Mouse (Mus musculus) myocyte (in vitro differentiated cells): Measurements from ENCODE around the gene Olfr767. TPM values are rescaled to one million over a fixed set of nuclear protein-coding genes. Genes with fewer than 3 reads are reported as not detected.

ENCODE experiments used
- polyA plus RNA-seq: library from polyadenylated mRNA; unstranded; fragments of >200 nt; fragmentation: generic; extraction: Trizol; gene quantifications from one replicate; pipeline ENCODE4 v1.2.1, GENCODE M21; 2012; ENCODE audit warnings: missing spikeins

Gene Olfr767
- polyA plus RNA-seq, 1 experiment: 0.04 TPM

Other genes with a start within 250 kb of the Olfr767 start
- gene Gdf11, start 191.2 kb downstream of the Olfr767 start, polyA plus RNA-seq: 17.9 TPM
- 2,403 TPM for gene Cd63, start 181.9 kb downstream of the Olfr767 start, polyA plus RNA-seq
- 63.3 TPM for gene Rdh5, start 160.0 kb downstream of the Olfr767 start, polyA plus RNA-seq
- 238 TPM for gene Bloc1s1, start 158.9 kb downstream of the Olfr767 start, polyA plus RNA-seq
- 635 TPM for gene Itga7, start 149.1 kb downstream of the Olfr767 start, polyA plus RNA-seq
- 0.71 TPM for gene Mettl7b, start 121.9 kb downstream of the Olfr767 start, polyA plus RNA-seq
- not detected for gene Olfr9, start 93.5 kb downstream of the Olfr767 start, polyA plus RNA-seq
- 0.05 TPM for gene Olfr763, start 72.1 kb downstream of the Olfr767 start, polyA plus RNA-seq
- gene Olfr764-ps1, start 43.0 kb downstream of the Olfr767 start, polyA plus RNA-seq: 0.01 TPM
- not detected for gene Olfr765, start 32.9 kb downstream of the Olfr767 start, polyA plus RNA-seq
- not detected for gene Olfr766-ps1, start 13.9 kb downstream of the Olfr767 start, polyA plus RNA-seq
- gene Olfr768, start 16.5 kb upstream of the Olfr767 start, polyA plus RNA-seq: 0.01 TPM
- 0.04 TPM for gene Olfr769, start 35.0 kb upstream of the Olfr767 start, polyA plus RNA-seq
- gene Olfr770, start 56.1 kb upstream of the Olfr767 start, polyA plus RNA-seq: not detected
- gene Olfr771, start 81.8 kb upstream of the Olfr767 start, polyA plus RNA-seq: not detected
- gene Olfr772, start 95.0 kb upstream of the Olfr767 start, polyA plus RNA-seq: not detected
- gene Olfr773, start 104.5 kb upstream of the Olfr767 start, polyA plus RNA-seq: not detected
- not detected for gene Olfr774, start 153.3 kb upstream of the Olfr767 start, polyA plus RNA-seq
- not detected for gene Olfr775, start 165.5 kb upstream of the Olfr767 start, polyA plus RNA-seq
- not detected for gene Olfr776, start 176.2 kb upstream of the Olfr767 start, polyA plus RNA-seq
- not detected for gene Olfr777, start 188.6 kb upstream of the Olfr767 start, polyA plus RNA-seq
- not detected for gene Olfr780, start 235.2 kb upstream of the Olfr767 start, polyA plus RNA-seq
- not detected for gene Olfr781, start 245.9 kb upstream of the Olfr767 start, polyA plus RNA-seq